Comparison of ENCODE assay signal across 13 mouse cellular contexts in the genomic region with DNA sequence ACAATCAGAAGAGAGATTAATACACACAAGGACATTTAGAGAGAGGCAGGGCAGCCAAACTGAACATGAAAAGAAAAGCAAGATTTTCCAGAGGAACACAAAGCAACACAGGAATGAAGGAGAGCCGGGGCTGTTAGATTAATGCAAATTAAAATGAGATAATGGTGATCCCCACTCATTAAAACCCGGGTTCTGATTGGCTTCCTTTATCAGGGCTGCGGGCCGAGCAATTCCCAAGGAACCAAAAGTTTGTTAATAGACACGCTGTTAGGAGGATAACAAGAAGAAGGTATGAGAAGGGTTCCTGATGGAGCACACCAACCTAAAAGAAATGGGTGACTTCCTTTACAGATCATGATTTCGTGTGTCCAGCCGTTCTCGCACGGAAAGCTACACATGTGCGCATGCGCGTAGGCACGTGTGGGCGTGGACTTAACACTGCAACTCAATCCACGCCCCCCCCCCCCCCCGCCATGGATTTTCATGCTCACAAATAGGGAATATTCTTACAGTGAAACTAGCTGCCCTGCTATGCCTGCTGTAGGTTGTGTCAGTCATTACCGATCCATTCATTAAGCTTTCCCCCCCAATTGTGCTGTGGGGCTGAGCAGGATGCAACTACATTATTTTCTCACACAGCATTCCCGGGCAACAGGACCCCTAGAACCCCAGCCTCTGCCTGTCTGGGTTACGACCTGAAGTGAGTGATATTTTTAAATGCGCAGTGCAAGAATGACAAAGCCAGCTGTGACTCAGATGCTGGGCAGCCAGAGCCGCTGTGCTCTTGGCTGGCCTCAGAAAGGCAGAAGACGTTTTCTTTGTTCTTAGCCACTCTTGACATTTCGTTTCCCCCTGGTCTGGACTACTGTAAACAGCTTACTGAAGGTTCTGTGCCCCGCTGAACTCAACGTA.
DNase-seq lines count a peak whose midpoint lies in the region; ATAC-seq lines count a peak whose summit lies in the region.
"Had no signal": no experiment of that assay in that cellular context is flagged by ENCODE, and none has a peak within 500 bp of the region (broad histone marks: within the 10 kb centered on the region; RNA-seq: fewer than 3 reads in every experiment).

No protein-coding gene starts in this region.

- ATAC-seq in midbrain, embryonic 11.5 days (ENCODE audit: low FRiP score): no peak
- peak; percentile 65 for ATAC-seq in forebrain, embryonic 13.5 days
- no peak for ATAC-seq in liver, embryonic 11.5 days (replicated peaks; ENCODE audit: low FRiP score)
- ATAC-seq in kidney, embryonic 15.5 days (replicated peaks; ENCODE audit: low FRiP score): no peak
- ATAC-seq: liver, postnatal 0 days had no signal

- H3K4me2 ChIP-seq in midbrain, embryonic 11.5 days: no peak overlapping the region
- H3K4me2 ChIP-seq in forebrain, embryonic 13.5 days: peak overlapping the region; percentile 49
- no peak overlapping the region for H3K4me2 ChIP-seq in liver, embryonic 11.5 days
- H3K4me2 ChIP-seq in kidney, embryonic 15.5 days: no peak overlapping the region

- no peaks in the 10 kb centered on the region for H3K27me3 ChIP-seq in midbrain, embryonic 10.5 days (ENCODE audit: low read depth, poor library complexity, severe bottlenecking)
- H3K27me3 ChIP-seq in midbrain, embryonic 11.5 days (ENCODE audit: control insufficient read depth, insufficient read depth, low read length): no peaks in the 10 kb centered on the region
- no peaks in the 10 kb centered on the region for H3K27me3 ChIP-seq in forebrain, embryonic 13.5 days
- H3K27me3 ChIP-seq in liver, embryonic 11.5 days (replicated peaks; ENCODE audit: control insufficient read depth, insufficient read depth, low read length): no peaks in the 10 kb centered on the region
- no peaks in the 10 kb centered on the region for H3K27me3 ChIP-seq in kidney, embryonic 15.5 days
- H3K27me3 ChIP-seq: CH12.LX had no signal

- peaks cover 33% of the 10 kb centered on the region for H3K4me1 ChIP-seq in midbrain, embryonic 10.5 days
- peaks cover 10% of the 10 kb centered on the region for H3K4me1 ChIP-seq in midbrain, embryonic 11.5 days (ENCODE audit: control insufficient read depth, insufficient read depth, low read length)
- H3K4me1 ChIP-seq in forebrain, embryonic 13.5 days: peaks cover 49% of the 10 kb centered on the region
- H3K4me1 ChIP-seq in liver, embryonic 11.5 days (replicated peaks; ENCODE audit: control insufficient read depth, insufficient read depth, low read length): no peaks in the 10 kb centered on the region
- peaks cover 4% of the 10 kb centered on the region; the same call in 1 of the 2 replicates for H3K4me1 ChIP-seq in kidney, embryonic 15.5 days

- H3K9ac ChIP-seq in midbrain, embryonic 11.5 days (ENCODE audit: low read length): no peak overlapping the region
- H3K9ac ChIP-seq in forebrain, embryonic 13.5 days: peak overlapping the region; percentile 48; the same call in 1 of the 2 replicates
- no peak overlapping the region for H3K9ac ChIP-seq in liver, embryonic 11.5 days (ENCODE audit: low read depth, low read length)
- no peak overlapping the region for H3K9ac ChIP-seq in kidney, embryonic 15.5 days
- H3K9ac ChIP-seq: liver, postnatal 0 days had no signal

- no peak for DNase-seq in midbrain, embryonic 10.5 days (ENCODE audit: low spot score)
- DNase-seq in midbrain, embryonic 11.5 days (ENCODE audit: low spot score, missing footprints): no peak
- peak; percentile 41 to 49 for DNase-seq in layer of hippocampus, postnatal 36 days
- DNase-seq in right cerebral cortex, postnatal 25 days: peak; percentile 49
- no peak for DNase-seq in liver, embryonic 11.5 days (ENCODE audit: low spot score)
- DNase-seq in ovary, postnatal 14 days (ENCODE audit: low spot score): no peak
- DNase-seq: heart, postnatal 4 days; liver, postnatal 0 days; thymus, postnatal 36 days had no signal

- WGBS in midbrain, embryonic 10.5 days: 88% methylated on average over 25 of the region's 25 CpGs
- 86% methylated on average over 25 of the region's 25 CpGs for WGBS in midbrain, embryonic 11.5 days
- WGBS in forebrain, embryonic 13.5 days: 44% methylated on average over 25 of the region's 25 CpGs
- WGBS in liver, embryonic 11.5 days: 79% methylated on average over 23 of the region's 25 CpGs
- 83% methylated on average over 25 of the region's 25 CpGs for WGBS in kidney, embryonic 15.5 days

- 0 out of 2 replicates have a peak, but pooled peaks cover 4% of the 10 kb centered on the region for H3K9me3 ChIP-seq in midbrain, embryonic 10.5 days (replicated peaks)
- H3K9me3 ChIP-seq in midbrain, embryonic 11.5 days (ENCODE audit: control insufficient read depth, low read length): no peaks in the 10 kb centered on the region
- H3K9me3 ChIP-seq in forebrain, embryonic 13.5 days (replicated peaks): no peaks in the 10 kb centered on the region
- H3K9me3 ChIP-seq in liver, embryonic 11.5 days (ENCODE audit: control insufficient read depth, low read length): no peaks in the 10 kb centered on the region
- H3K9me3 ChIP-seq in kidney, embryonic 15.5 days (replicated peaks): no peaks in the 10 kb centered on the region

- no peaks in the 10 kb centered on the region for H3K36me3 ChIP-seq in midbrain, embryonic 10.5 days
- H3K36me3 ChIP-seq in midbrain, embryonic 11.5 days (ENCODE audit: control insufficient read depth, insufficient read depth, low read length): no peaks in the 10 kb centered on the region
- no peaks in the 10 kb centered on the region for H3K36me3 ChIP-seq in forebrain, embryonic 13.5 days (ENCODE audit: poor library complexity, severe bottlenecking)
- H3K36me3 ChIP-seq in liver, embryonic 11.5 days (ENCODE audit: control insufficient read depth, insufficient read depth, low read length): no peaks in the 10 kb centered on the region
- no peaks in the 10 kb centered on the region for H3K36me3 ChIP-seq in kidney, embryonic 15.5 days

- H3K4me3 ChIP-seq in midbrain, embryonic 10.5 days: no peak overlapping the region
- no peak overlapping the region for H3K4me3 ChIP-seq in midbrain, embryonic 11.5 days (ENCODE audit: low read depth, low read length)
- peak overlapping the region; percentile 23 for H3K4me3 ChIP-seq in forebrain, embryonic 13.5 days
- H3K4me3 ChIP-seq in liver, embryonic 11.5 days (ENCODE audit: low read depth, low read length): no peak overlapping the region
- no peak overlapping the region for H3K4me3 ChIP-seq in kidney, embryonic 15.5 days (replicated peaks)
- H3K4me3 ChIP-seq: myocyte had no signal

- H3K27ac ChIP-seq in midbrain, embryonic 10.5 days (replicated peaks): peak overlapping the region; percentile 23; the same call in 1 of the 2 replicates
- H3K27ac ChIP-seq in midbrain, embryonic 11.5 days (ENCODE audit: low read depth, low read length): no peak overlapping the region
- peak overlapping the region; percentile 70 for H3K27ac ChIP-seq in forebrain, embryonic 13.5 days
- no peak overlapping the region for H3K27ac ChIP-seq in liver, embryonic 11.5 days (ENCODE audit: low read depth, low read length)
- no peak overlapping the region for H3K27ac ChIP-seq in kidney, embryonic 15.5 days

Comparison
In these comparisons a context has a peak if more than half of its experiments do, and no peak if none do; other contexts are left out.
1. H3K27ac ChIP-seq: peak in midbrain, embryonic 10.5 days (single experiment) and forebrain, embryonic 13.5 days (single experiment); none in midbrain, embryonic 11.5 days (single experiment), liver, embryonic 11.5 days (single experiment) and kidney, embryonic 15.5 days (single experiment).
2. DNase-seq: peak in layer of hippocampus, postnatal 36 days (2 of 2) and right cerebral cortex, postnatal 25 days (single experiment); none in midbrain, embryonic 10.5 days (single experiment), midbrain, embryonic 11.5 days (single experiment), liver, embryonic 11.5 days (single experiment) and ovary, postnatal 14 days (single experiment).